Mouse (Mus musculus): ENCODE measurements at regions not wholly inside any gene's neighbourhood (a gene's known extent, or its start where the extent isn't known, plus 50 kb on each side); places are given as distances from the start of the nearest gene placed in this dataset.
A peak's percentile ranks its signal among the peaks of the same experiment; 100 is the strongest.

DNA sequence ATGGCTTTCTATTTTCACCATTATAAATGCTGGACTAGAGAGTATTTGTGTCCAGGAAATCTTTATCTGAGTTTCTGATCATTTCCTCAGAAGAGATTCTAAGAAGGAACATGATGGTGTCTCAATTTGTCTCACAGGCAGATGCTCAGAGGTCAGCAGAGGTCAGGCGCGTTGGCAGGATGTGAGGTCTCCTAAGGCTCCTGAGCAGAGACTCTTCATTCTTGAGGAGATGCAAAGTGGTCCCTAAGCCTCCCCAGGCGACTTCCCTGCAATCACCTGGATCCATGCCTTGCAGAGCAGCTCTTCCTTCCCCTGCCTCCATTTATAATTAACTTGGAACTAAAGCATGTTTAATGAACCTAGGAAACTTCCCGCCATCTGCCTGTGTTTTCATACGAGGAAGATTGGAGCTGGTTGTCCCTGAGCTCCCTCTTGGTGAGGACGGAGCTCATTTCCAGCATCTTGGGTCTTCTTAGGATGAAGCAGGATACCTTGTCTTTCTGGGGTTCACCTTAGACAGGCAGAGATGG, 71.8 kb downstream of the Arf2 start:
- DNase-seq (ENCODE audit: inconsistent age in 2 of 2, low spot score in 1 of 2): no peak

DNA sequence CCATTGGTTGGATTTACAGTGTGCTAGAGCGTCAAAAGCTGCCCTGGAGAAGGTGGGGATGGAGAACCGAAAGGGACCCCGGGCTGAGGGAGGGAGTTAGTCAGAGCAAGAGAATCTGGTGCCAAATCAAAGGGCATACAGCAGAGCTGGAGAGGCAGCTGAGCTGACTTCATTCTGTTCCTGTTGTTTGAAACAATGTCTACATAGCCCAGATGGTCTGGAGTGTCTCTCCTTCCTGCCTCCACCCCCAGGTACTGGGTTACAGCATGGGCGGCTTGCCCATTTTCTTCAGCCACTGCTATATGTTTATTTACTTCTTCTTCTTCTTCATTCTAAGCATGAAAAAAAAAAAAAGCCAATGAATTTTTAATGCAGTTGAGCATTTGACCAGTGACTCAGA, 78.7 kb downstream of the Arf2 start:
- no peak for DNase-seq (ENCODE audit: inconsistent age in 2 of 2, low spot score in 1 of 2)

DNA sequence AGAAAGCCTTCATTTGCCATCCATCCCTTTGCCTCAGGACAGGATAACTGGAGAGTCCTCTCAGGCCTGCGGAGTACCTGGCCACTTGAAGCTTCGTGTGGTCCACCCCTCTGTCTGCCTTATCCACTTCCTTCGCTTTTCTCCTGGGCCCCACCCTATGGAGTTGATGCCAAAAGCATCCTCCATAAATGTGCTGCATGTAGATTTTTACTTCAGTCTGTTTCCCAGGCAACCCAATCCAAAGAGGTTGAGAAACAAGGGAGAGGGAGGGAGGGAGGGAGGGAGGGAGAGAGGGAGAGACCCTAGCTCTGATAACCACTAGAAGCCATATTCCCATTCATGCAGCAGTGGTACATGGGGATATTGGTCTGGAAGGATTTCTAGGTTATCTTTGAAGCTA, 80.7 kb upstream of the Crhr1 start:
- DNase-seq (ENCODE audit: inconsistent age in 2 of 2, low spot score in 1 of 2): no peak

DNA sequence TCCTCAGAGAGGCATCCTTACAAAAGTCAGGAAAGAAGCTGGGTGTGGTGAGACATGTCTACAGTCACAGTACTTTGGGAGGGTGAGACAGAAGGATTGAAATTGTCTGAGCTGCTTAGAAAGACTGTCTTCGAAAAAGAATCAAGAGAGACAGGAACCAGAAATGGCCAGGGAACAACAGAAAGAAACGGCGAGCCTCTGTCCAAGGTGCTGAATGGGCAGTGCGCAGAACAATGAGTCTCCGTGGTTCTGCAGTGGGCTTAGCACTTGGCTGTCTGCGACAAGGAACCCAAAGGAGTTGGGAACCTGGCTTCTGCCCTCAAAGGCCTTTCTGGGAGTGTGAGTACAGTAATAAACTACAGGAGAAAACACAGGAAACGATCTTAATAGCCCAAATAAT, 79.4 kb upstream of the Crhr1 start:
- DNase-seq (ENCODE audit: inconsistent age in 2 of 2, low spot score in 1 of 2): peak in 1 of 2 experiments; percentile 52

DNA sequence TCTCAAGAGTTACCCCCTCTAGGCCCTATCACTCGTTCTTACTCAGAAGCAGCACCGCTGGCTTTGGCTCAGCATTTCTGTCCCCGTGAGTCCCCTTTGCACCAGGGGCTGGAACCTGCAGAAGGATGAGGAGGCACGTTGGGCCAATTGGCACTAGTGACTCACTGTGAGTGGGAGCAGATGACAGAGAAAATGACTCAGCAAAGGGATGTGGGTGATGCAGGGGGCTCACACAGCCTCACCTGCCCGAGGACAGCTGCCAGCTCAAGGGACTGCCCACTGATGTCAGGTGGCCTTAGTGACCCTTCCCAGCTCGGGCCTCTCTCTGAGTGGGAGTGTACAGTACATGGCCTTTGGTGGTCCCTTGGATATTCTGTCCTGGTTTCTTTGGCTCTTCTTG, 76.7 kb upstream of the Crhr1 start:
- no peak for DNase-seq (ENCODE audit: inconsistent age in 2 of 2, low spot score in 1 of 2)

DNA sequence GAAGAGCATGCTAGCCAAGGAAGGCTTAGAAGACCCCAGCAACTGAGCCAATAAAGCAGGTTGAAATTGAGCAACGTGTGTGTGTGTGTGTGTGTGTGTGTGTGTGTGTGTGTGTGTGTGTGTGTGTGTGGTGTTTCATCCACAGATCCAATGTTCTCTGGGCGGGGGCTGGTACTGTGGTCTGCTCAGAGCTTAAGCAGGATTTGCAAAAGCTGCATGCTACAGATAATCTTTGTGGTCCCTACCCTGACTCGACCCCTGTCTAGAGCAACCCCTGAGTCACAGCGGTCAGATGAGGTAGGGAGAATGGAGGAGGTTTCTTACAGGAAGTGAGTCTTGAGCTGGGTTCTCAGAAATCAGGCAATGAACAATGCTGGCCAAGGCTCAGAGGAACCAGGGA, 75.6 kb upstream of the Crhr1 start:
- DNase-seq (ENCODE audit: inconsistent age in 2 of 2, low spot score in 1 of 2): no peak

DNA sequence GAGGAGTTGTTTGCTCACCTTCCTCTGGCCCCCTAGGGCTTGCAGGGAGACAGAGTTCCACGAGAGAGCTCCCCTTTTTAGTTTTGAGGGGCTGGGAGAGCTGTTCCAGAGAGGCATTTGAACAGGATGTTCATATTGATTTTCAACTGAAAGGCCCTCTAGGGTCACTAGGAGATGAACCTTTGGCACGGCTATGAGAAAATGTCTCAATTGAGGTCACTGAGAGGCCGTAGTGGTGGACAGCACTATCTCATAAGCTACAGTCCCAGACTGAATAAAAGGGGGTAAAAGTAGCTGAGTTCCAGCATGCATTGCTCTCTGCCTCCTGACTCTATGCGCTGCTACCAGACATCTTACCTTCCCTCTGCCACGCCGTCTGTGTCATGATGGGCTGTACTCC, 74.1 kb upstream of the Crhr1 start:
- no peak for DNase-seq (ENCODE audit: inconsistent age in 2 of 2, low spot score in 1 of 2)

DNA sequence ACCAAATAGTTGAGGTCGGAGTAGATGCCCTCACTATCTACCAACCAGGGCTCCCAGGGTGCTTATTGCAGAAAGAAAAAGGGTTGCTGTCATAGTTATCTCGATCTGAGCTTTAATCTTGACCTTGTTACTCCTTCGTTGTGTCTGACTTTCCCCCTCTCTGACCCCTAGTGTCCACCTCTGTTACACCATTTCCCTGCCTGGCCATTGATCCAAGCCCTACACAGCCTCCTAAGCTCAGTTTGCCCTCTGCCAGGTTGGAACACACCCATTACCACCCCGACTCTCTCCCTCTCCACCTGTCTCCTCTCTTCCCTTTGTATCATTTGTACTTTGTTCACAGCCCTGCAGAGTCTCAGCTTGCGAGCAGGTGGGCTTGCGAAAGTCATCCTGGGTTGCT, 73.6 kb upstream of the Crhr1 start:
- DNase-seq (ENCODE audit: inconsistent age in 2 of 2, low spot score in 1 of 2): no peak

DNA sequence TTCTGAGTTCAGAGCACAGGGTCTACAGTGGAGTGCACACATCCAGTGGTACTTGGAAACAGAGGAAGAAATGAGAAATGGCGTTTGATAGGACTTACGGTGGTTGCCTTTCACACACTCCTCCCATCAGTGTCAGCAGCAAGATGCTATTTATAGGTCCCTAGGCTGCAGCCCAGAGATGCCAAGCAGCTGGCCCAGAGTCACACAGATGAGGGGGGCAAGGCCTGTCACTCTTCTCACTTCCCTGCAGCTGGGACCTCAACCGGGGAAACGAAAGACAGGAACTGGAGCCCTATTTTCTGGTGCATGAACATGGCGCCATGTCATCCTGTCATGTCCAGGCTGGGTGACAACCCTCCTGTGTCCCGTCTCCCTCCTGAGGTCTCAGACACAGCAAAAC, 71.3 kb upstream of the Crhr1 start:
- no peak for DNase-seq (ENCODE audit: inconsistent age in 2 of 2, low spot score in 1 of 2)

DNA sequence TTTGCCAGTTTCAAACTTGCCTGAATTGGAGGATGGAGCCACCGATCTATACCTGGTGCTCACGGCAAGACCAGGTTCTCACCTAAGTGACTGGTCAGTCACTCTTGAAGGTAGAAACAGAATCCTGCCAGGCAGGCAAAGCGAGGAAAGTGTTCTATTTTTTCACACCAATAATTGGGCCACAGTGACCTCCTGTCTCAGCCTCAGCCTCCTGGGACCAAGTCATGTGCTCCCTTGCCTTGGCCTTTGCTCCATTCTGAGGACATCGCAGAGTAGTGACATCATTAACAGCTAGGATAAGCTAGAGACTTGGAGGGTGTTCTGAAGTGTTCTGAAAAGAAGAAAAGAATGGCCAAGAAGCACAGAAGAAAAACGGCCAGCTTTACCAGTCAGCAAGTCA, 67.5 kb upstream of the Crhr1 start:
- DNase-seq (ENCODE audit: inconsistent age in 2 of 2, low spot score in 1 of 2): peak in 1 of 2 experiments; percentile 56

DNA sequence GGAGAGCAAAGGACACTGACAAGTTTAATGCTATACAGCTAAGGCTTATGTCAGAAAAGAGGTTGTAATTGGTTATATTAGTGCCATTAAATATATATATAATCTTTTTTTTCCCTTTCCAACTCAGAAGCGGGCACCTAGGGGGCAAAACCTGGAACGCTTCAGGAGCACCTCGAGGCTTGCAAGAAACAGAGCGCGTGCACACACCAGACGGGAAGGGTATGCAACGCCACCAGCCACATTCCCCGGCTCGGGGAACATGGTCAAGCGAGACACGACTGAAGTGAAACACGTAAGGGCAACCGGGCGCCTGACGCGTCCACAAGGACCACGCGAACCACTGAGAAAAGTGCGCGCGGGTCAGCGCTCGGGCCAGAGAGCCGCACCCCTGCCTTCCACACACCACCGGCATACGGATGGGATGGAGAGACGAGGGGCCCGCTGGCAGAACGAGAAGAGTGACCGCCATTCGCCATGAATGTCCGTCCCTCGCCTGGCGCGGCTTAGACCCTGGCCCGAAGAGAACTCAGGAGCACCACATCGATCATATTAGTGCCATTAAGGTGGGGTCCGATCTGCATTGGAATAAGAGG, 60.0 kb upstream of the Crhr1 start:
- DNase-seq (ENCODE audit: inconsistent age in 2 of 2, low spot score in 1 of 2): no peak

DNA sequence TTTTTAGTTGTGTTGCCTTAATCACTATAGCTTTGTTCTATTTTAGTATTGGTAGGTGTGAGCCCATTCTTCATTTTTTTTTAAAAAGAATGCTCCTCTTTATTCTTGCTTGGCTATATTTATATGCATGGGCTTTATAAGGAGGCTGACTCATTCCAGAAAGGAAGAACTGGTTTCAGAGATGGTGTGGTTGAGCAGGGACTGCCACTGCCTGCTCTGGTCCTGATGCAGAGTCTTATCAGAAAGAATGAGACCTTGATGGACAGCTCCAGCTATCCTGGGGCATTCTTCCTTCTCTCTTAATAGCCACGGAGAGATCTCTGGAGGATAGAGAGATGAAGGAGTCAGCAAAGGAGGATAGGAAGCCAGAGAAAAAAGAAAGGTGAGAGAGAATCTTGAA, 57.9 kb upstream of the Crhr1 start:
- no peak for DNase-seq (ENCODE audit: inconsistent age in 2 of 2, low spot score in 1 of 2)

DNA sequence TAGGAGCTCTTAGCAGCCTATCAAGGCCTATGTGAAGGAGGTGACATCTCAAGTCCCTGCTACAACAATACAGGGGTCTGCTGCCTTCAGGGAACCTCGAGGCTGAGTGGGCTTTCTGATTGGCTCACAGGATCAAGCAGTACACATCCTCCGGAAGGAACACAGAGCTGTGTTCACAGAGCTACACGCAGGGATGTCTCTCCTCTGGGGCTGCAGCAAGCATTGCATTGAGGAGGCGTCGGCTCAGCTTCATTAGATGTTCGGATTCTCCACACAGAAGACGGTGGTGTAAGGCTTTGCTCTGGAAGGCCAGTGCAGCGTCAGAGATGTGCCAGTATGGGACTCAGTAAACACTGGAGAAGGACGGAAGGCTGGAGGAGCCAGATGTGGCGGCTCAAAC, 57.3 kb upstream of the Crhr1 start:
- no peak for DNase-seq (ENCODE audit: inconsistent age in 2 of 2, low spot score in 1 of 2)

DNA sequence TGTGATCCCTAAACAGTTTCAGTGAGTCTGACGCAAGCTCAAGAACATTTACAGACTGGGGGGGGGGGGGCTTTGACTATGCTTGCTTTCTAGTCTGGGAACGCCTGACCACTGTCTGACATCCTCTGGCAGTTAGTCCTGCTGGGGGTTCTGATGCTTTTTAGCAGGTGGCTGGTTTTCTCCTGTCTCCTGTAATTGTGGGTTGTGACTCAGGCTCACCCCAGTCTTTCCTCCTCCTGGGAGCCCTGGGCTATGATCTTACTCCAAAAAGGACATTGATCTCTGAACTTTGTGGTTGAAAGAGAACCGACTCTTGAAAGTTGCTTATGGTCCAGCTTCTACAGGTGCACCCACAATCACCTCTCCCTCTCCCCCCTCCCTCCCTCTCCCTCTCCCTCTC, 50.6 kb upstream of the Crhr1 start:
- no peak for DNase-seq (ENCODE audit: inconsistent age in 2 of 2, low spot score in 1 of 2)
